Mouse (Mus musculus): ENCODE results near the gene Spaar. TPM values are rescaled to one million over a fixed set of nuclear protein-coding genes. Genes with fewer than 3 reads are reported as not detected.
"Not testable (repeated sequence)": the region's sequence is repeated elsewhere in the genome, so short reads cannot be mapped to it uniquely, and the experiment has no call there.

Gene Spaar
- total RNA-seq, 1 experiment from 2014 or later, result 4.2 TPM

DNA sequence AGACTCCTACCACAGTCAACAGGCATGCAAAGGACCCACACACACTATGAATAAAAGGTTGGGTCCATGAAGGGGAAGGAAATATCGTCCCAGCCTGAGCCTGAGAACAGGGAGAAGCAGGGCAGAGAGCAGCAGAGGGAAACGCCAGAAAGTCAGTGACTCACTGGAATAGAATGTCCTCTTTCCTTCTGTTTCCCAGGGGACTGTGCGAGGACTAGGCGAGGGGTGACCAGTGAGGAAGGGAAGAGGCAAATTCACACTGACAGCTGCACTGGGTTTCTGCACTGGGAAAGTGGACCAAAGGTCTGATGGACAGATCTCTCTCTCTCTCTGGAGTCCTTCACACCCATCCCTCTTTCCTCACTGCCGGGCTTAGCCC is 1.3 kb upstream of the Spaar start:
- DNase-seq, result peak; percentile 83

DNA sequence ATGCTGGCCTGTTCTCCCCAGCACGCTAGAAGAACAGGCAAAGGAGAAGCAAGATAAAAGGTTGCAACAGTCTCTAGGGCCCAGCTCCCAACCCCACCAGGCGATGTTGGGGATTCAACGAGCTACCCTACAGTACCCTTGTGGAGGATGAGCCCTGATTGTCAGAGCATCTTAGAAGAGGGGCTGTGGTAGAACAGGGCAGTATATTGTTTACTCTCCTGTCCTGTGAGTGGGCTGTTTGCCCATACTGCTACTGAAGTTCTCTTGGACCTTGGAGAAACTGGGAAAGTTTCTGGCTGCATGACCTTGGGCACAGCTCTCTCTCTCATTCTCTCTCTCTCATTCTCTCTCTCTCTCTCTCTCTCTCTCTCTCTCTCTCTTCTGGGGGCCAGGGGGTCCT is 708 bp upstream of the Spaar start:
- DNase-seq, result no peak

DNA sequence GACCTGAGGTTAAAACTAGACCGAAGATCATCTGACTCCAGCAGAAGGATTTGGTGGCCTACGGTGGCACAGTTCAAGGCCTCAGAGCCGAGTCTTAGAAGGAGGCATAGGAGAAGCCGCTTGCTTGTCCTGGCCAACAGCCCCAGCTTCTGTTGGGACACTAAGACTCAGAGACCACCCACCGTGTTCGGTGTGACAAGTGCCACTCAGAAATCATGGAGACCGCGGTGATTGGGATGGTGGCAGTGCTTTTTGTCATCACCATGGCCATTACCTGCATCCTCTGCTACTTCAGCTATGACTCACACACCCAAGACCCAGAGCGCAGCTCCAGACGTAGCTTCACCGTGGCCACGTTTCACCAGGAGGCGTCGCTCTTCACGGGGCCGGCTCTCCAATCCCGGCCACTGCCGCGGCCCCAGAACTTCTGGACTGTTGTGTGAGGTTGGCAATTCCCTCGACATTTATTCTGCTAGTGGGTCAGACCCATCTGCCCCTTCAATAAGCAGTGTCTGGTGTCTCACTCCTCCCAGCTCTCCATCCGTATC is 990 bp downstream of the Spaar start:
- no peak for DNase-seq

- no peak for DNase-seq
Measured at GRCm38 (mm10) chr4:43732171-43732570, 2.3 kb downstream of the Spaar start.

- DNase-seq, result no peak
Measured at GRCm38 (mm10) chr4:43733186-43733585, 3.4 kb downstream of the Spaar start.

- DNase-seq, result no peak
Measured at GRCm38 (mm10) chr4:43737144-43737543, 7.3 kb downstream of the Spaar start.

DNA sequence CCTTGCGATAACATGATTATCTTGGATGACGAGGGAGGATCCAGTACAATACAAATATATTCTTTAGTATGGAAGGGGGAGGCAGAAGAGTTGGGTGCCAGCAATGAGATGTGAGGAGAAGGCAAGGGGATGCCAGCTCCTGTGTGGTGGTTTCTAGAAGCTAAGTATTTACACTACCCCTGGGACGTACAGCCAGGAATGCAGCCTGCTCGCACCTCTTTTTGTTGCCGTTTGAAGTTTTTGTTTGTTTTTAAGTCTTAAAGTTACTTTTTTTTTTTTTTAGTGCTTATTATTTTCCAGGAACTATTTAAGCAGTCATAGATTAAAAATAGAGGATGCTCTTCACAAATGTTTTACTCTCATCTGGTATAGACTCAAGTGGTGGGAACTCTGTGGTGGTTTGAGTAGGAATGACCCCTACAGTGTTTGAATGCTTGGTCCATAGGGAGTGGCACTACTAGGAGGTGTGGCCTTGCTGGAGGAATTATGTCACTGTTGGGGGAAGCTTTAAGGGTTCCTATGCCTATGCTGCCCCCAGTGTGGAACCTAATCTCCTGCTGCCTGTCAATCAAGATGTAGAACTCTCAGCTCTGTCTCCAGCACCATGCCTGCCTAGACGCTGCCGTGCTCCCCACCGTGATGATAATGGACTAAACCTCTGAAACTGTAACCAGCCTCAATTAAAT is 9.3 kb downstream of the Spaar start:
- no peak for DNase-seq

GRCm38 (mm10) chr4:43741526-43741925 is 11.7 kb downstream of the Spaar start:
- no peak for DNase-seq

- DNase-seq, result no peak
Measured at GRCm38 (mm10) chr4:43742637-43743036, 12.8 kb downstream of the Spaar start.

DNA sequence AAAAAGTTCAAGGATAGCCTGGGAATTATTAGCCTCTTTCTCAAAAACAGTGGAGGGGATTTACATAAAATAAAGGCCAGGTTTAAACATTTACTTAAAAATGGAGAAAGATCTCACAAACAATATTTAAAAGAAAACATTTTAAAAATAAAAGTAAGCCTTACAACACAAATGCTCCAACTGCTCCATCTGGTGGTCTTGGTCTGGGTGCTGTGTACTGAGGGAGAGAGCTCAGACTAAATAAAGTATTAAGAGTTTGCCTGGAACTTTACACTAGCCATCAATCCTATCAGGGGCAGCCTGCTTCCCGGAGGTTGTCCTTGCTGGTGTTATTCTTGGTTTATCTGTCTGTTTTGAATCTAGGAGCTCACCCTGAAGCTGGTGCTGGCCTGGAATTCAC is 13.3 kb downstream of the Spaar start:
- DNase-seq, result no peak

GRCm38 (mm10) chr4:43745187-43745586 is 15.4 kb downstream of the Spaar start:
- peak; percentile 12 for DNase-seq

GRCm38 (mm10) chr4:43757213-43757612 is 27.4 kb downstream of the Spaar start:
- DNase-seq, result no peak

- no peak for DNase-seq
Measured at GRCm38 (mm10) chr4:43759571-43760418, 30.0 kb downstream of the Spaar start.

- peak; percentile 81 for DNase-seq
Measured at GRCm38 (mm10) chr4:43760460-43760859, 30.6 kb downstream of the Spaar start.

DNA sequence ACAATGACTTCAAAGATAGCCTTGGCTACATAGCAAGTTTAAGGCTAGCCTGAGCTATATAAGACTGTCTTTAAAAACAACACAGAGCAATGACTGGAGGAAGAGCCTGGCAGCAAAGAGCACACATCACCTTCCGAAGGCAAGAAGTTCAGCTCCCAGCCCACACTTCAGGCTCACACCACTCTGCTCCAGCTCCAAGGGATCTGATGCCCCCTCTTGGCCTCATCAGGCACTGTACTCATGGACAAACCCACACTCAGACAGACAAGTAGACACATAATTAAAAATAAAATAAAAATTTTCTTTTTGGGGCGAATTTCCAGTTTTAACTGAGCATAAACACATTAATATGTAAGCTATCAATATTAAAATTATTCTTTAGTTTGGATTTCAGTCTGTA is 31.5 kb downstream of the Spaar start:
- no peak for DNase-seq

- DNase-seq, result peak; percentile 70
Measured at GRCm38 (mm10) chr4:43763410-43763809, 33.6 kb downstream of the Spaar start.

GRCm38 (mm10) chr4:43768341-43768740 is 38.5 kb downstream of the Spaar start:
- DNase-seq, result no peak

GRCm38 (mm10) chr4:43769374-43769773 is 39.5 kb downstream of the Spaar start:
- no peak for DNase-seq

DNA sequence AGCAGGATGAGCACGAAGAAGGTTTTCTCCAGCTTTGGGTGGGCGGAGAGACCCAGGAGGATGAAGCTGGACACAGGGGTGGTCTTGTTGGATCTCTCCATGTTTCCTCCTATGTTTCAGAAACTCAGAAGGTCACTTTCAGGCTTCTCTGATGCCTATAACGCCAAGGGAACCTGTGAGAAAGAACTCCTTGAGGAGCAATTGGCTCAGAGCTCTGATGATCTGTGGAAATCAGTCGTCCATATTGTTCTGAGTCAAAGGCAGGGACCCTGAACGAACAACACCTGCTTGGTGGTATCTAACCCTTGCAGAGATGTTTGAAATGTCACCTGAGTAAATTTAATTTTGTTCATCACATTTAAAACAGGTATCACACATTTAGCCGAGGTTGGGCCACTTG is 41.1 kb downstream of the Spaar start, which contains the start of gene Olfr159:
Olfr159 (minus strand) TSS at position 101 of the 400 bp plus-strand sequence.
- DNase-seq, result no peak

DNA sequence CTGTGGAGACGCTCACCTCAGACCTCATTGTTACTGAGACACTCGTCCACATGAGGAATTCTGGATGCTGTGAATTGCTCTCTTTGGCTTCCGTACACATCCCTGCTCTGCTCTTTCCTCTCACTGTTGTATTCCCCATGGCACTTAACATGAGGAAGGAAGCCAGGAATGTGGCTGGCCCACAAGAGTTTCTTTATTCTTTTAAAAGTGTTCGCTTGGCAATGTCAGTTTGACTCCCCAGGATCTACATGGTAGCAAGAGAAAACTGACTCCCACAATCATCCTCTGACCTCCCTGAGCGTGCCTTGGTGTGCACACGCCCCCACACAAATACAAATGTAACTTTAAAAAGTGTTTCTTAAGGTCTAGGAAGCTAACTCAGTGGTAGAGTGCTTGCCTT is 41.8 kb downstream of the Spaar start:
- peak; percentile 21 for DNase-seq

DNA sequence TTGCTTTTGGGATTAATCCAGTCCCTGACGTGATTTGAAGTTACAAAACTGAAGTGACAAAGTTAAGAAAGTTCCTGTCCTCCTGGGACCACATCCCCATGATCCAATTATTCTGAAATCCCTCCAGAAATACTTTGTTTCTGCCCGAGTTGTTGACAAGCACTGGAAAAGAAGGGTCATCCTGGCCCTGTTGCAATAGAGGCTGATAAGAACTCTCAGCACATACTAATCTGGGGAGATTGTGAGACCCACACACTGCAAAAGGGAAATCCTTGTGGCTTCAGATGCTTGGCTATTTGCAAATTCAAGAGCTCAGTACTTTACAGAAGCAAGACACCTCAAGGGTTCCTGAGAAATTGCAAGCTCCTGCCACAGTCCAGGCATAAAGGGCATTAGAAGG is 42.5 kb downstream of the Spaar start:
- no peak for DNase-seq

GRCm38 (mm10) chr4:43795296-43795695 is 65.5 kb downstream of the Spaar start:
- no peak for DNase-seq

- DNase-seq, result not testable (repeated sequence)
Measured at GRCm38 (mm10) chr4:43795844-43796243, 66.0 kb downstream of the Spaar start.
